Mouse (Mus musculus) embryonic facial prominence, embryonic 10.5 days (tissue): ENCODE results near the gene E130308A19Rik. TPM values are rescaled to one million over a fixed set of nuclear protein-coding genes. Genes with fewer than 3 reads are reported as not detected.

ENCODE experiments used
- DNase-seq: peaks from one replicate; pipeline ENCODE4 v3.0.0-alpha.2; 2017; ENCODE audit warnings: low spot score
- H3K27ac ChIP-seq: fragments of 300-500 bp; sonication (generic); replicated peaks from 2 replicates; pipeline ENCODE4 v1.5.1; 2016; ENCODE audit warnings: mild to moderate bottlenecking
- H3K27me3 ChIP-seq: fragments of 300-500 bp; sonication (generic); replicated peaks from 2 replicates; pipeline ENCODE4 v1.6.1; 2016; ENCODE audit warnings: low read depth, mild to moderate bottlenecking; ENCODE audit not compliant: poor library complexity, severe bottlenecking
- H3K36me3 ChIP-seq: fragments of 300-500 bp; sonication (generic); replicated peaks from 2 replicates; pipeline ENCODE4 v1.6.1; 2016; ENCODE audit warnings: mild to moderate bottlenecking, moderate library complexity
- H3K4me1 ChIP-seq: fragments of 300-500 bp; sonication (generic); 2 replicates; pipeline ENCODE4 v1.6.1; 2016
- H3K4me3 ChIP-seq: fragments of 300-500 bp; sonication (generic); 2 replicates; pipeline ENCODE4 v1.5.1; 2016; ENCODE audit warnings: mild to moderate bottlenecking, moderate library complexity
- H3K9me3 ChIP-seq: fragments of 300-500 bp; sonication (generic); 2 replicates; pipeline ENCODE4 v1.6.1; 2016; ENCODE audit warnings: mild to moderate bottlenecking
- WGBS: fragments of 180-500 bp; shearing (Covaris S2); methylation state at CpG from one replicate; pipeline ENCODE4 v1.1.7; 2016; 5-methylcytosine and 5-hydroxymethylcytosine counted together
- polyA plus RNA-seq: library from polyadenylated mRNA; unstranded; fragments of >200 nt; fragmentation: Nextera tagmentation; extraction: Ambion mirVana; gene quantifications from 2 replicates; pipeline ENCODE4 v1.2.1, GENCODE M21; 2016

Gene E130308A19Rik
- polyA plus RNA-seq, 1 experiment from 2014 or later: 41.1 TPM

DNA sequence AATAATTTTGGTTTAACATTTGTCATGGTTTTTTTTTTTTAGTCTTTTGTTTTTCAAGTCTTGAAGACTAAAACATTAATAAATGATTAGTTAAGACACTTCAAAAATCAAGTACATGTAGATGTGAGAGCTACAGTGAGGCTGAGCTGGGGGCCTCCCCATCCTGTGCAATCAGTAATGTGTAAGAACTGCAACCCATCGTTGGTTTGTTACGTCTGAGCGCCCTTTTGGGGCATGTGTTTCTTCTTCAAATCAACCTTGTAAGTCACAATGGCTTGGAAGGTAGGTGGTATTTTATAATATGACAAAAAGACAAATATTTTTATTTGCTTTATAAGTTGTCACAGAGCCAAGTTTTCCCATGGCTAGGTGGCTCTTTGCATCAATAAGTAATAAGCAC, 95.8 kb downstream of the E130308A19Rik start:
- H3K36me3 ChIP-seq: peaks cover 13% of the 10 kb centered on the region
- H3K4me1 ChIP-seq: peaks cover 14% of the 10 kb centered on the region
- 85% methylated on average over 3 of the region's 3 CpGs for WGBS
- H3K27me3 ChIP-seq: no peaks in the 10 kb centered on the region
- no peak overlapping the region for H3K4me3 ChIP-seq
- no peak for DNase-seq
- no peak overlapping the region for H3K27ac ChIP-seq
- H3K9me3 ChIP-seq: no peaks in the 10 kb centered on the region

DNA sequence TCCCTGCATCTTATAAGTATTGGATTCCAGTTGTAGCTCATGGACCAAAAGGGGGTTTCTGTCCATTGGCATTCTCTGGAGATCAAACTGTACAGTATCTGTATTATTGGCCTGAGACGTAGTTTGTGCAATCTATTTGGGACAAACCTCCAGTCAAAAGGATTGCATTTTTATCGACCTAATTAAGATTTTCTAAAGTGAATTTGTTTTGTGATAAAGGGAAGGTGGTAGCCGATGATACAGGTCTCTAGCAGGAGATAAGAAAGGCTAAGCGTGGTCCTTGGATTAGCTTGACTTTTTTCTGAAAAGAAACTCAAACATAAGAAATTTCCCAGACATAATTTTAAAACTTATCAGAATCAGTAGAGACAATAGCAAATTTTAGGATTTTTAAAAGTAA, 99.6 kb downstream of the E130308A19Rik start:
- H3K9me3 ChIP-seq: no peaks in the 10 kb centered on the region
- peaks cover under 1% of the 10 kb centered on the region for H3K36me3 ChIP-seq
- H3K27me3 ChIP-seq: no peaks in the 10 kb centered on the region
- no peak overlapping the region for H3K27ac ChIP-seq
- 87% methylated on average over 4 of the region's 4 CpGs for WGBS
- DNase-seq: no peak
- no peak overlapping the region for H3K4me3 ChIP-seq
- peaks cover 11% of the 10 kb centered on the region for H3K4me1 ChIP-seq

DNA sequence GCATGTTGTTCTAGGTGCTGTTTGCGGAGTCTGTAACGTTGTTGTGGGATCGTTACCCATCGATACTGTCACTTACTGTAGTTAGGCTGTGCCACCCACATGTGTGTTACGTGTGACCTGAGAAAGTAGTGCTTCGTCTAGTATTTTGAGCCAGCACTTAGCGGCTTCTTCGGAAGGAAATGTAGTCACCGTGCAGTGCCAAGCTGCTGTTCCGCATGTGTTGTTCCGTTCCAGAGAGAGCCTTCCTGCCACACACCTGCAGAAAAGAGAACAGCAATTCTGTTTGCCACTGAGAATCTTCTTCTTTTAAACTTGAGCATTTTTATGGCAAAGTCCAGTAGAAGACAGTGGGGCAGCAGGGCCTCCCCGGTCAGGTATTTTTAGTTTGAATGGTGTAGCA, 100.5 kb downstream of the E130308A19Rik start:
- Histone ChIP-seq H3K36me3 (no peaks in the 10 kb centered on the region), H3K4me3 (no peak overlapping the region), H3K27me3 (no peaks in the 10 kb centered on the region), H3K9me3 (no peaks in the 10 kb centered on the region), H3K4me1 (peaks cover 6% of the 10 kb centered on the region; the same call in 1 of the 2 replicates), H3K27ac (no peak overlapping the region)
- WGBS: 95% methylated on average over 12 of the region's 12 CpGs
- no peak for DNase-seq

DNA sequence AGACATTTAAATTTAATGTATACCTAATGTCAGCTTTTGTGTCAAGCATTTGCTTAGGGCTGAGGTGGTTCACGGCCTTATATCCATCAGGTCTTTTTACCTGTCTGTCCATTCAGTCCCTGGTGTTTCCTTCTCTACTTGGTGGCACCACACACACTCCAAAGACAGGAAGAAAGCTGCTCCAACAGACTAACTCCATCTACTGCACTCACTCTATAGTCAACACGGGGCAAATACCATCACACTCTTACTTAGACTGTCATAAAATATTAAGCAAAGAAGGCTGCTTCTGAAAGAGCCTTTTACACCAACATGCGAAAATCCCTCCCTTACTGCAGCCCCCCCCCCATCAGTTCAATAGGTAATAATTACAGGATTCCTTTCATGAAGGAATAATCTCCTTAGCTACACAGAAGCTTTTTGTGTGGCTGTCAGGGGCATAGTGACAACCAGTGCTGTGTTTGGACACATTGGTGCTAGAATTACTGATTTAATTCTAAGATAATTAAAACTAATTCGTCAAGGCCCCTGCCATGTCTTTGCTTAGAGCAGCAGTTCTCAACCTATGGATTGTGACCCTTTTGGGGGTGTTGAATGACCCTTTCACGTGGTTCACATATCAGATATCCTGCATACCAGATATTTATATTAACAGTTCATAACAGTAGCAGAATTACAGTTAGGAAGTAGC, 101.3 kb downstream of the E130308A19Rik start:
- H3K27me3 ChIP-seq: no peaks in the 10 kb centered on the region
- 66% methylated on average over 5 of the region's 5 CpGs for WGBS
- no peaks in the 10 kb centered on the region for H3K9me3 ChIP-seq
- no peaks in the 10 kb centered on the region for H3K36me3 ChIP-seq
- peaks cover 6% of the 10 kb centered on the region; the same call in 1 of the 2 replicates for H3K4me1 ChIP-seq
- DNase-seq: no peak
- H3K27ac ChIP-seq: no peak overlapping the region
- no peak overlapping the region for H3K4me3 ChIP-seq

DNA sequence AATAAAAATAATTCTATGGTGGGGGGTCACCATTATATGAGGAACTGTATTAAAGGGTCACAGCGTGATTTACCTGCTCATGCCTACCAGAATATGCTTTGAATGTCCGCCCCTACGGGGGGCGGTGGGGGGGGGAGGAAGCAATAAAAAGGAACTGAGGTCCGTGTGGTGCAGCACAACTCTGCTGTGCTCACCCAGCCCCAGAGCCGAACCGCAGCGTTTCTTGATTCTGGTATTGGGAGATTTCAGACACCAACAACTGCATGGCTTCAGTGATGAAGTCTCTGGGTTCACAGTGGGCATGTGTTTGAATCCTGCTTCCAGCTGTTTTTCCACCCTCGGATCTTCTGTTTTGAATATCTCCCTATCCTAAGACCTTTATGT, 101.9 kb downstream of the E130308A19Rik start:
- no peak overlapping the region for H3K27ac ChIP-seq
- H3K4me3 ChIP-seq: no peak overlapping the region
- no peaks in the 10 kb centered on the region for H3K9me3 ChIP-seq
- 83% methylated on average over 9 of the region's 9 CpGs for WGBS
- DNase-seq: no peak
- H3K36me3 ChIP-seq: no peaks in the 10 kb centered on the region
- no peaks in the 10 kb centered on the region for H3K27me3 ChIP-seq
- H3K4me1 ChIP-seq: peaks cover 6% of the 10 kb centered on the region; the same call in 1 of the 2 replicates

DNA sequence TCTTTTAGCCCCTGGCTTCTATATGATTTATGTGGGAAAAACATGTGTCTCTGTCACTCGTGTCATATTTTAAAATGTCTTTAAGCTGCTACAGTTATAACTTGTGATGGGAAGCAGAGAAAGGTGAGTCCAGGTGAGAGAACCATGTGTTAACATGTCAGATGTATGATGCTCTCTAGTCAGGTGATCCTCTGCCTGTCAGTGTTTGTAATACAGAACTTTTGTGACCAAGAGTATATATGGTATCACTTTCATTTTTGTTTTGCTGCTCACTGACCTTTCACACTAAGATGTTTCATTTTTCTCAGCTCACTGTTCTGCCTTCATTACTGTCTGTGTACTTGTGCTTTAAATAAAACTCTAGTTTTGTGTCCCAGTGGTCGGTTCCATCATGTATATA, 102.8 kb downstream of the E130308A19Rik start:
- Histone ChIP-seq H3K27me3 (no peaks in the 10 kb centered on the region), H3K9me3 (no peaks in the 10 kb centered on the region), H3K4me1 (peaks cover 6% of the 10 kb centered on the region; the same call in 1 of the 2 replicates), H3K4me3 (no peak overlapping the region), H3K27ac (no peak overlapping the region), H3K36me3 (no peaks in the 10 kb centered on the region)
- no peak for DNase-seq
- WGBS: 86% methylated on average over 2 of the region's 2 CpGs

DNA sequence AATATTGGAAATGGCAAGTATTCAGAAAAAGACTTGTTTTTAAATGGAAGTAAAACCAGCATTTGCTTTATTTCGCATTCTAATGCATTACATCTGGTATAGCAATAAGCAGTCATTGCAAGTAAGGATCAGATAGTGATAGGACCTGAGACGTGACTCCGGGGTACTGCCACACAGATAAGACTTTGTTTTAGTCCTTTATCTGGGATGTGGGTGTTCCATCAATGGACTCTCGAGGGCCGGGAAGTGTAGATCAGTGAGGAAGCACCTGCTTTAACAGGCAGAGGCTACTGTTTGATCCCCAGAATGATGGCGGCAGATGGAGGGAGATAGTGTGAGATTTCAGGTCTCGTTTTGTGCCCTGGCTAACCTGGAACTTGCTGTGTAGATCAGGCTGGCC, 105.5 kb downstream of the E130308A19Rik start:
- no peak overlapping the region for H3K27ac ChIP-seq
- H3K27me3 ChIP-seq: no peaks in the 10 kb centered on the region
- H3K9me3 ChIP-seq: no peaks in the 10 kb centered on the region
- no peaks in the 10 kb centered on the region for H3K36me3 ChIP-seq
- no peak for DNase-seq
- peaks cover 6% of the 10 kb centered on the region; the same call in 1 of the 2 replicates for H3K4me1 ChIP-seq
- WGBS: 88% methylated on average over 7 of the region's 7 CpGs
- H3K4me3 ChIP-seq: no peak overlapping the region

DNA sequence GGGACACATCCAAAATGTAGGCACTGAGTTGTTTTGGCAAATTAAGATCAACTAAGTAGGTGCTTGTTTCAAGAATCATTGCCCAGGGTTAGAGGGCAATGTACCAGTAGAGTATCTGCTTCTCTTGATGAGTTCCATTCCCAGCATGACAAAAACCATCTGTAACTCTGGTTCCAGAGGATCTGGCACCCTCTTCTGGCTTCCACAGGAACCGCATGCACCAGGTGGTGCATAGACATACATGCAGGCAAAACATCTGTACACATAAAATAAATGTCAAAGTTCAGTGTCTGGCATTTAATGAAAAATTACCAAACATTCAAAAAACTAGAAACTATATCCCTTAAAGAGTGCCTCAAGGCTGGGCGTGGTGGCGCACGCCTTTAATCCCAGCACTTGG, 113.3 kb downstream of the E130308A19Rik start:
- Histone ChIP-seq H3K4me3 (no peak overlapping the region), H3K4me1 (no peaks in the 10 kb centered on the region), H3K27ac (no peak overlapping the region), H3K27me3 (no peaks in the 10 kb centered on the region), H3K9me3 (peaks cover 7% of the 10 kb centered on the region; the same call in 1 of the 2 replicates), H3K36me3 (peaks cover 11% of the 10 kb centered on the region)
- WGBS: 98% methylated on average over 4 of the region's 4 CpGs
- no peak for DNase-seq

DNA sequence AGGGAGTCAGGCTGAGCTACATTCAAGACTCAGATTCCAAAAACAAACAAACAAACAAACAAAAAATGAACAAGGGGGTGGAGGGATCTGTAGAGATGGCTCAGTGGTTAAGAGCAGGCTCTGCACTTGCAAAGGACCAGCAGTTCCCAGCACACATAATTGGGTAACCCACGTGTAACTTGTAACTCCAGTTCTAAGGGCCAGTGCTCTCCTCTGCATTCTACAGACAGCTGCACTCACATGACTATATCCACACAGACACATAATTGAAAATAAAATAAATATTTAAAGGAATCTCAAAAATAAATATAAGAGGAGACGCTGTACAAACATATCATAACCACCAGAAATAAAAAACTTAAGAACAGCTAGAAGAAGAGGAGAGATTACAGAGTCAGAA, 113.9 kb downstream of the E130308A19Rik start:
- Histone ChIP-seq H3K27me3 (no peaks in the 10 kb centered on the region), H3K9me3 (peaks cover 7% of the 10 kb centered on the region; the same call in 1 of the 2 replicates), H3K36me3 (peaks cover 11% of the 10 kb centered on the region), H3K4me3 (no peak overlapping the region), H3K4me1 (no peaks in the 10 kb centered on the region), H3K27ac (no peak overlapping the region)
- no peak for DNase-seq
- 90% methylated on average over 2 of the region's 2 CpGs for WGBS

DNA sequence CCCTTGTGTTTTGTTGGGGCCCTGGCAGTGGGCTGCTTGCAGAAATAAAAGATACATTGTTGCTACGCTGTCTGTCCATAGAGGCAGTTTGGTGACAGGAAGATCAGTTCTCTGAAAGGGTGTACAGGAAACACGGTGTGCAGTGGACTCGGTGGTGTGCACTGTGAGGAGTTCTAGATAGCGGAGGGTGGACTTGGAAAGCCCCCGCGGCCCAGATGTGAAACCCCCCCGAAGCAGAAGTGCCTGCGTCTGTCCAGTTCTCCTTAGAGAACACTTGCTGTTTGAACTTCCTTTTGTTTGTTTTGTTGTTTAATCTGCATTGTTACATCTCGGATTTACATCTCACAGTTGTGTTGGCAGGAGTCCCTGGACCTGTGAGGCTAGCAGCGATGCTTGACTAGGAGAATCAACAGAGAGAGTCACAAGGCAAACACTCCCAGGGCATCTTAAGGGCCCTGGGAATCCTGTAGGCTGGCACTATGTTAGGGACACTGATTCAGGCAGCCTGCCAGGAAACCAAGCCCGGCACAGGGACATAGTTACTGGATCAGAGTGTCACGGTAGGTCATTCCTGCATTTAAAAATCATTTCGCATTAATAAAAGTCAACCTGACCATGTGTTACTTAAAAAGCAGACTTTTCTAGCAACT, 127.6 kb downstream of the E130308A19Rik start:
- no peak overlapping the region for H3K27ac ChIP-seq
- H3K4me3 ChIP-seq: no peak overlapping the region
- no peaks in the 10 kb centered on the region for H3K27me3 ChIP-seq
- H3K36me3 ChIP-seq: peaks cover 21% of the 10 kb centered on the region
- no peaks in the 10 kb centered on the region for H3K9me3 ChIP-seq
- 0 out of 2 replicates have a peak, but pooled peaks cover 8% of the 10 kb centered on the region for H3K4me1 ChIP-seq
- DNase-seq: no peak
- 75% methylated on average over 13 of the region's 13 CpGs for WGBS

DNA sequence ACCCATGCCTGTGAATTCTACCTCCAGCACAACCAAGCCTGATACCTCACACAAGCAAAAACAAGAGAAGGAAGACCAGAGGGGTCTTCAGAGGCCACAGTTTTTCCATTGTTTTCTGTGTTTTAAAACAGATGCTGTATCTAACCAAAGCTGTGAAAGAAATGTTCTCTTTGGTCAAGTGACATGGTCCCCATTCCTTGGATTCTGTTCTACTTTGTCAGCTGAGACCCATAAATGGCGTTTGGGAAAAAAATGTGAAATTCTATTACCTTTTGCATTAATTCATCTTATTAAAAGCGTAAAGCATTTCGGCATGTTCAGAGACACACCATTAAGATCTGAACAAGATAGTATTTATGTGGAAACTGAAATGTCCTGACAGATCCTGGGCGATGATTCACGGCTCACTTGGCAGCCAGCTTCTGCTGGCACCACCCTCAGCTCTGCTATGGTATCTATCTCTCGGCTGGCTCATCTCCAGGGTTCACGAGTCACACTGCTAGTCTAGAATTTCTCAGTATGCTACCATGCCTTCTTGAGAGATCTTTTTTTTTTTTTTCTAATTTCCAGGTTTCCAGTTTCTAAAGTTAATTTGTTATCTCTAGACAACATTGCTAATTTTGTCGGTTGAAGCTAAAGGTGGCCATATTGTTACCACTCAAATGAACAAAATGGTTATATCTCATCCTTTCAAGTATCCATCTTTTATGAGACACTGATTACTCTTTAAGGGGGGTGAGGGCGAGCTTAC, 130.5 kb downstream of the E130308A19Rik start:
- Histone ChIP-seq H3K27me3 (no peaks in the 10 kb centered on the region), H3K4me3 (no peak overlapping the region), H3K27ac (no peak overlapping the region), H3K9me3 (no peaks in the 10 kb centered on the region), H3K36me3 (peaks cover 21% of the 10 kb centered on the region), H3K4me1 (0 out of 2 replicates have a peak, but pooled peaks cover 8% of the 10 kb centered on the region)
- 91% methylated on average over 9 of the region's 9 CpGs for WGBS
- DNase-seq: no peak

DNA sequence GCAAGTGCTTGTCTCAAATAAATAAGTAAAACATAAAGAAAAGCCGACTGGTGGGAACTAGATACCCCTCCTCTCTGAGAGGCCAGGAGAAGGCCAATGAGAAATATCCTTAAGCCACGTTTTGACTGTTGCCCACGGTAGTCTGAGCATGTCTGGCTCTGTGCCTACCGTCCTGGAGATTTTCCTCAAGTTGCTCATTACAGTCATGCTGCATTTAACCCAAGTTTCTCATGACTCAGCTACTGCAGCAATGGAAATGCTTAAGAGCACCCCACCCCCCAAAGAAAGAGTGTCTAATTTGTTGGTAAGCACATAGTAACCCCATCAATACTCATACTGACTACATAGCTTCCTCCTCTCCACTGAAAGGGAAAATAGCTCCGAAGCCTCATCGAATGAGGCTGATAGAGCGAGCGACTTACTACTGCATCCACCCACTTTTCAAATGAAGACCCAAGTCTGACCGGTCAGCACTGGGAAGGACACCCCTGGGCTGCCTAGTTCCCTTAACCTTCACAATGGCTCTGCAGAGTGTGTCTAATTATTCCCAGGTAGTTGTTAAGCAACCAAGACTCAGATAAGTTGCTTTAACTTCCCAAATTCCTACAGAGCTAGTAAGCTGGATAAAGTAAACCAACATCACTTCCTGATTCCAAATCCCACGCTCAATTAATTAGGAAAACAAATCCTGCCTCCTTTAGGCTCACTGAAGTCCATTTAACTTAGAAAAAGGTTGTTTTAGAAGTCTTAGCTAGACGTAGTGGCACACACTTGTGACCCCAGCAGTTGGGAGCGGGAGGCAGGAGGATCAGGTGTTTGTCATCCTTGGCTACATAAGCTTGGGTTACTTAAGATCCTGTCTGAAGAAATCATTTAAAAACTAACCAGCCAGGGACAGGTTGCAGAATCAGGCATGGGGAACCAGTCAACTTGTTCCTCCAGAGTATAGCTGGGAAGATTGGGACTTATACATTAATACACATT, 131.7 kb downstream of the E130308A19Rik start:
- no peak overlapping the region for H3K4me3 ChIP-seq
- no peaks in the 10 kb centered on the region for H3K27me3 ChIP-seq
- H3K27ac ChIP-seq: no peak overlapping the region
- H3K9me3 ChIP-seq: no peaks in the 10 kb centered on the region
- WGBS: 79% methylated on average over 12 of the region's 12 CpGs
- 0 out of 2 replicates have a peak, but pooled peaks cover 8% of the 10 kb centered on the region for H3K4me1 ChIP-seq
- DNase-seq: no peak
- peaks cover 11% of the 10 kb centered on the region for H3K36me3 ChIP-seq
